In genomic region chr13:51886085-51886484, GRCm38 (mm10) we compare ENCODE assay signal across 11 mouse cellular contexts. TPM values are rescaled to one million over a fixed set of nuclear protein-coding genes. Genes with fewer than 3 reads are reported as not detected.
DNase-seq lines count a peak whose midpoint lies in the region; ATAC-seq and TF ChIP-seq lines count a peak whose summit lies in the region.
"Had no signal": no experiment of that assay in that cellular context is flagged by ENCODE, and none has a peak within 500 bp of the region (broad histone marks: within the 10 kb centered on the region; RNA-seq: fewer than 3 reads in every experiment).

No protein-coding gene starts in this region.

- no peaks in the 10 kb centered on the region for H3K27me3 ChIP-seq in heart, embryonic 15.5 days
- H3K27me3 ChIP-seq in myocyte (ENCODE audit: control insufficient read depth, insufficient read depth, insufficient read length) = no peaks in the 10 kb centered on the region
- H3K27me3 ChIP-seq: forebrain, embryonic 15.5 days had no signal

- TF ChIP-seq POLR2A in myocyte (IDR thresholded peaks at IDR 0.05; ENCODE audit: insufficient read length, low read depth) = no peak

- H3K9me3 ChIP-seq in heart, embryonic 15.5 days (replicated peaks) = no peaks in the 10 kb centered on the region
- H3K9me3 ChIP-seq: forebrain, embryonic 15.5 days; G1E had no signal

- H3ac ChIP-seq in myocyte (ENCODE audit: control insufficient read depth, insufficient read length) = no peak overlapping the region

- peak overlapping the region; percentile 39 for H3K27ac ChIP-seq in heart, embryonic 15.5 days
- H3K27ac ChIP-seq: forebrain, embryonic 15.5 days had no signal

- 35% methylated on average over 6 of the region's 6 CpGs for WGBS in heart, embryonic 15.5 days

- 0 out of 2 replicates have a peak, but pooled peaks have one; percentile 21 for ATAC-seq in heart, embryonic 15.5 days (replicated peaks; ENCODE audit: insufficient number of reproducible peaks, insufficient read depth, low FRiP score, low read depth)
- ATAC-seq: forebrain, embryonic 15.5 days had no signal

- peaks cover 55% of the 10 kb centered on the region for H3K4me1 ChIP-seq in heart, embryonic 15.5 days (replicated peaks)
- H3K4me1 ChIP-seq: forebrain, embryonic 15.5 days had no signal

- no peak overlapping the region for H3K4me2 ChIP-seq in heart, embryonic 15.5 days
- peak overlapping the region; percentile 82 for H3K4me2 ChIP-seq in myocyte (ENCODE audit: low read depth)
- H3K4me2 ChIP-seq: forebrain, embryonic 15.5 days had no signal

- no peaks in the 10 kb centered on the region for H3K36me3 ChIP-seq in heart, embryonic 15.5 days
- no peaks in the 10 kb centered on the region for H3K36me3 ChIP-seq in myocyte (ENCODE audit: control insufficient read depth, insufficient read depth)
- H3K36me3 ChIP-seq: forebrain, embryonic 15.5 days; G1E had no signal

- no peak for DNase-seq in heart, adult 9 months (ENCODE audit: low spot score in 2 of 2)
- peak; percentile 77 for DNase-seq in 416B (ENCODE audit: low read depth)
- DNase-seq in T-cell, adult 2 months (ENCODE audit: low spot score) = peak; percentile 37
- DNase-seq in left cerebral cortex, adult 8-10 months (ENCODE audit: low spot score in 2 of 2) = no peak
- no peak for DNase-seq in adrenal gland, postnatal 25 days
- DNase-seq in gastrocnemius, adult 18-20 months (ENCODE audit: low spot score) = no peak
- DNase-seq: heart, adult 11 months had no signal

- no peaks in the 10 kb centered on the region for H3K79me2 ChIP-seq in myocyte (ENCODE audit: control insufficient read depth, insufficient read depth)

- H3K4me3 ChIP-seq in heart, embryonic 15.5 days = no peak overlapping the region
- no peak overlapping the region for H3K4me3 ChIP-seq in myocyte
- H3K4me3 ChIP-seq: forebrain, embryonic 15.5 days had no signal

- H3K9ac ChIP-seq in heart, embryonic 15.5 days = peak overlapping the region; percentile 37; the same call in 1 of the 2 replicates
- H3K9ac ChIP-seq: forebrain, embryonic 15.5 days had no signal

TF ChIP-seq in myocyte, 11 proteins besides CTCF, POLR2A, EP300 and RAD21:
- peak; percentile 44 to 74 (median 73) for TF ChIP-seq MYOD1 (IDR thresholded peaks at IDR 0.05; ENCODE audit: control insufficient read depth in 1 of 3, insufficient read length in 2 of 3, low read depth in 2 of 3)
- TF ChIP-seq TCF12 (IDR thresholded peaks at IDR 0.05; ENCODE audit: insufficient read depth, poor library complexity, severe bottlenecking) = peak; percentile 18
- TF ChIP-seq SRF (IDR thresholded peaks at IDR 0.05; ENCODE audit: control insufficient read depth, insufficient read length, low read depth) = no peak
- peak in 1 of 3 experiments; percentile 72 for TF ChIP-seq MYOG (IDR thresholded peaks at IDR 0.05; ENCODE audit: control insufficient read depth in 1 of 3, insufficient read depth in 1 of 3, insufficient read length in 2 of 3, low read depth in 2 of 3)
- TF ChIP-seq USF1 (IDR thresholded peaks at IDR 0.05; ENCODE audit: low read depth) = no peak
- TF ChIP-seq TCF3 (IDR thresholded peaks at IDR 0.05; ENCODE audit: insufficient read length, low read depth) = no peak
- 0 out of 2 replicates have a peak, but pooled peaks have one; percentile 19 for TF ChIP-seq CEBPB (IDR thresholded peaks at IDR 0.05; ENCODE audit: insufficient read depth, poor library complexity, severe bottlenecking)
- no peak for TF ChIP-seq REST (IDR thresholded peaks at IDR 0.05; ENCODE audit: insufficient read depth, insufficient read length)
- no peak for TF ChIP-seq MAX (IDR thresholded peaks at IDR 0.05; ENCODE audit: low read depth)
- TF ChIP-seq E2F4 (IDR thresholded peaks at IDR 0.05; ENCODE audit: insufficient read depth) = no peak
- no peak for TF ChIP-seq POLR2AphosphoS2 (IDR thresholded peaks at IDR 0.05; ENCODE audit: insufficient read length, low read depth)

RNA-seq across cellular contexts. Expression of gene Gadd45g, which starts 39.6 kb away (rescaled TPM):
- polyA plus RNA-seq in heart, embryonic 15.5 days (2015; fragmentation: Nextera tagmentation; extraction: Ambion mirVana) = 47.3 and 49.1 TPM in 2 replicates
- polyA plus RNA-seq in myocyte (2012; fragmentation: generic; extraction: Trizol) = 202 TPM
- 10 to 100 TPM; 10.3 to 22.3 (median 14.1) TPM for total RNA-seq in left cerebral cortex, adult 8-10 months (2022)
- total RNA-seq in adrenal gland, postnatal 25 days (2021) = 15.2 and 29.0 TPM in 2 replicates
- 100 to 1,000 TPM in 1 of 2 experiments, 10 to 100 TPM in 1; 43.0 to 114 TPM for total RNA-seq in gastrocnemius, adult 18-20 months (2021)

Comparison
In these comparisons a context has a peak if more than half of its experiments do, and no peak if none do; other contexts are left out.
1. DNase-seq: peak in 416B (single experiment) and T-cell, adult 2 months (single experiment); none in heart, adult 9 months (0 of 2), left cerebral cortex, adult 8-10 months (0 of 2), adrenal gland, postnatal 25 days (single experiment) and gastrocnemius, adult 18-20 months (single experiment).